Mouse (Mus musculus) thymus, postnatal 4 days (tissue): ENCODE measurements around the gene Serpinb1c.
"Not testable (repeated sequence)": the region's sequence is repeated elsewhere in the genome, so short reads cannot be mapped to it uniquely, and the experiment has no call there.

Source experiments
- DNase-seq: peaks from one replicate; pipeline ENCODE4 v3.0.0; 2021

Gene Serpinb1c

DNA sequence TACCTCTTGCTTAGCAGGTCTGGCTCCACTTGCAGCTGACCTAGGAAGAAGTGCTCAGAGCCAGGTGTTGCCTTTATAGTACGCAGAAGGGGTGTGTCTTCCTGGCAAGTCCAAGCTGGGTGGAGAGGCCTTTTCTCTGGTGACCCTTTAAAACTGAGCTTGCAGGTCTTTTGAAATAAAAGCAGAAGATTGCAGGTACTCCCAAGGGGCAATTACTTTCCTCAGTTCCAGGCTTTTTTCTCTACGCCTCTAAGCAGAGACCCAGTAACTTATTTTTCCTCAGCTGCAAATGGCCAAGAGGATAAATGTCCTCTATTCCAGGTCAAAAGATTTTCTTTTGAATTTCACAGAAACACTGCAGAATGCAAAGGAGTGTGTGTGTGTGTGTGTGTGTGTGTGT is at the start of gene Serpinb1c:
TSS of gene Serpinb1c (minus strand) at position 101 of the 400 bp plus-strand sequence.
- DNase-seq = no peak

DNA sequence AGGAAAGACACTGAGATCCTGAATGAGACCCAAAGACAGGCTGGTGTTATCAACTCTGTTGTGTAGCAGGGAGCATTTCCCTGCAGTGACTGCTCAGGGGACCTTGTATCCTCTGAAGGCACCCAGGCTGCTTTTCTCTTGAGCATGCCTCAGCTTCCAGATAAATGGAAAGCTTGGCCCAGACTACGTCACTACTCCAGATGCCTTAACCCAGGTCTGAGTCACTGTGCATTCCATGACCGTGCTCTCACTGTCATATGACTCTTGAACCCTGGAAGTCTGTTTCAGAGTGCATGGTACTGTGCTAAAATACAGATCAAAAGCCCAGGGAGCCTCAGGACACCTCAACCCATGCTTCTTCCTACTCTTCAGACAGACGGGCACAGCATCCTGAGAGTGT is 41.2 kb upstream of the Serpinb1c start:
- DNase-seq = not testable (repeated sequence)

DNA sequence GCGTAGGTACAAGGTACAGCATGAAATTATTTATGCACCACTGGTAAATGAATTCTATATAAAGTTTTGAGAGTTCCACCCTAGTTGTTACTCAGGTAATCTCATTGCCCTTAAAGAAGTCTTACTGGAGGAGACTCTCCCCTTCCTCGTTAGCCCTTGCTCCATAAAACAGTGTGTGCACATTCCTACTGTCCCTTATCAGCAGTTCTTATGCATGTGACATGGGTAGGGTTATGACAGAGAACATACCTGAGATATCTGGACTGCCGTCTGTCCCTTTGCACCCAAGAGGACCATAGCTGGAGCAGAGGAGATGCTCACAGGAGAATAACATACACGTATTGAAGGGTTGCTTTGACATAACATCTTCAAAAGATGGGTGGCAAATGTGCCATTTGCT is 40.3 kb upstream of the Serpinb1c start:
- not testable (repeated sequence) for DNase-seq

GRCm38 (mm10) chr13:32934706-32935381 is 36.8 kb upstream of the Serpinb1c start:
- DNase-seq = peak; percentile 12

DNA sequence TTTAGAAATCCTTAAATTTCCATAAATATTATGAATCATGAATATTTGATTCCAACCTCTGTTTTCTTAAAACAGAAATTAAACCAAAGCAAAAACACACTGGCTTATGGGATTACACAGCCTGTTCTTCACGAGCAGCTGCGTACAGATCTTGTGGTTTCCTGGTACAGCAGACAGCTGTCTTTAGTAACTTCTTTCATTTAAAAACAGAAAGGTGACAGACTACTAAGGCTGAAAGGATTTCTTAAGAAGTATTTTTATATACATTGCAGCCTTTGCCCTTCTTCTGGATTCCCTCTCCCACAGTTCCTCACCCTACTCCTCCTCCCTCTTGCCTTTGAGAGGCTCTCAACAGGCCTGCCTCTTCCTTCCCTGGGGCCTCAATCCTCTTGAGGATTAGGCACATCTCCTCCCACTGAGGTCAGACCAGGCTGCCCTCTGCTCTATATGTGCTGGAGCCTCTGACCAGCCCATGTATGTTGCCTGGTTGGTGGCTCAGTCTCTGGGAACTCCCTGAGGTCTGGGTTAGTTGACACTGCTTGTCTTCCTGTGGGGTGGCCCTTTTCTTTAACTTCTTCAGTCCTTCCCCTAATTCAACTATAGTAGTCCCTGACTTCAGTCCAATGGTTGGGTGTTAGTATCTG is 31.2 kb upstream of the Serpinb1c start:
- peak; percentile 17 for DNase-seq

GRCm38 (mm10) chr13:32927241-32927640 is 29.2 kb upstream of the Serpinb1c start:
- DNase-seq = no peak

- no peak for DNase-seq
These were observed 28.6 kb upstream of the Serpinb1c start for GRCm38 (mm10) chr13:32926661-32927060.

DNA sequence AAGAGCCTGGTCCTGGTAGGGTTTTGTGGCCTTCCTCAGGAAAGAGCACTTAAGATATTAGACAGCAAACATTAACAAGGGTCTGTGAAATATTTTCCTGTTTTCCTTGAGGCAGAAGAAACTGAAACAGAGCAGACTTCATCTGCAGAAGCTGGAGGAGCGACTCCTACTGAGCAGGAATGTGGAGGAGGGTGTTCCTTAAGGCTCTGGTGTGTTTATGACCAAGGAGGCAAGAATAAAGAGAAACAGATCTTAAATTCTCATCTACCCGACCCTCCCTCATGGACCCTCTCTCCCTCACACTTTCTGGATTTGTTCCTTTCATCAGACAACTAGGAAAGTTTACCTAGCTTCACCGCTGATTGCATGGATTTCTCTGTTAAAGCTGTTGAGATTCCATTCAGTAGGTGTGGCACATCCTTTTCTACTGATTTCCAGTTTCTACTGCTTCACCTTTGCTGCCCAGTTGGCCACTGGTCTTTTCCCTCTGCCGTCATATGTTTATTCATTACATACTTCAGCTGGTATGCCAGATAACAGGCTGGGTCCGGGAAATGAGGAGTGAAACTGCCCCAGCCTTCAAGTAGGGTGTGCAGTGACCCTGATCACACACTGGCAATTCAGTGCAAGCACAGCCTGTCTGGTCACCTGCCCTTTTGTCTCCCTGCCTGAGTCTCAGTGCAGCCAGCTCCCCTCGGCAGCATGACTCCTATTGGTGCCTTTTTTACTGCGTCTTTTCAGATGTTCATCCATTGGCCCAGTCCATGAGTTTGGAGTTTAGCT is 26.8 kb upstream of the Serpinb1c start:
- DNase-seq = no peak

DNA sequence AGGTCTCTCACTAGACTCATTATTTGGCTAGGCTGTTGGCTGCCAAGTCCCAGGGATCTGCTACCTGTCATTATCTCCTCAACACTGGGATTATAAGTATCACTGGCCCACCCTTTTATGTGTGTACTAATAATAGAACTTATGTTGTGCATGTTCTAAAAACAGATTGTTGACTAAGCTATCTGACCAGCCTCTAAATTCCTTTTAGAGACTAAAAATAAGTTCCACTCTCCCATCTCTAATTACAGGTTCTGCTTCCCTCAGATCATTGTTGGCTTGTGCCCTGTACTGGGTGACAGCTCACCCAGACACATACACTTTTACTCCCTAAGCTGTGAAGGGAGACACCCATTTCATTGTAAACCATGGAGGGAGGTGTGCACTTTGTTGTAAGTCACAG is 24.6 kb upstream of the Serpinb1c start:
- no peak for DNase-seq

DNA sequence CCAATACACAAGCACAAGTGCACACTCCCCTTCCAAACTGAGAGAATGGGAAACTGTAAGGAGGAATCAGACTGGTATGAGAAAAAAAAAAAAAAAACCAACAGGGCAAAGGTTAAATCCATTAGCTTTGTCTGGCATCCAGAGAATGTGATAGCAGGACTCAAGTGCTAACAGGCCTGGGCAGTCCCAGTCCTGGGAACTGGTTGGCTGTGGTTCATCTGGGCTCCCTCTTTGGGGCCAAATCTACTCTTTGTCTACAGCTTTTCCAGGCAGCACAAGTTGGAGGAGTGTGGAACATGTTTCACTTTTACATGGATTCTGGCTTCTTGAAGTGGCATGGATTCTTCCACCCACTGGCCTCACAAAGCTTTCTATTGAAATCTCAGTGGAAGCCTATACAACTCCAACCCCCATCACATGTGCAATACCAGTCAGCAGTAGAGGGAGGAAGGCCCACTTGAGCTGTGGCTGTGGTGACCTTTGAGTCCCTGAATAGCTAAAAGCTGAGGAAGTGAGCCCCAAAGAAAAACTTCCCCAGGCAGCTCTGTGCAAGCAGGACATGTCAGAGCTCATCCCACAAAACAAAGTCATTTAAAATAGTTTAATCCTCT is 14.9 kb upstream of the Serpinb1c start:
- DNase-seq = no peak

DNA sequence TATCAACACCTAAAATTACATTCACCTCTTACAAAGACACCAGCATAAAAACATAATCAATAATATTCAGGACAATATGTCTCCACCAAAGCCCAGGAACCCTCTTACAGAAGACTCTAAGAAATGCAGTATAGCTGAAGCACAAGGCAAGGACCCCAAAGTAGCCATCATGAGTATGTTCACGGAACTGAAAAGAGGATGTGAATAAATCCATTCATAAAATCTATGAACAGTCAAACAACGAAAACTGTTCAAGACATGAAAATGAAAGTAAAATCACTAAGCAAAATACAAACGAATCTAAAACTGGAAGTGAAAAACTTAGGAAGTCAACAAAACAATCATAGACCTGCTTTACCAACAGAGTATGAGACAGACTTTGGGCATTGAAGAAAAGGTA is 10.2 kb upstream of the Serpinb1c start:
- DNase-seq = no peak

DNA sequence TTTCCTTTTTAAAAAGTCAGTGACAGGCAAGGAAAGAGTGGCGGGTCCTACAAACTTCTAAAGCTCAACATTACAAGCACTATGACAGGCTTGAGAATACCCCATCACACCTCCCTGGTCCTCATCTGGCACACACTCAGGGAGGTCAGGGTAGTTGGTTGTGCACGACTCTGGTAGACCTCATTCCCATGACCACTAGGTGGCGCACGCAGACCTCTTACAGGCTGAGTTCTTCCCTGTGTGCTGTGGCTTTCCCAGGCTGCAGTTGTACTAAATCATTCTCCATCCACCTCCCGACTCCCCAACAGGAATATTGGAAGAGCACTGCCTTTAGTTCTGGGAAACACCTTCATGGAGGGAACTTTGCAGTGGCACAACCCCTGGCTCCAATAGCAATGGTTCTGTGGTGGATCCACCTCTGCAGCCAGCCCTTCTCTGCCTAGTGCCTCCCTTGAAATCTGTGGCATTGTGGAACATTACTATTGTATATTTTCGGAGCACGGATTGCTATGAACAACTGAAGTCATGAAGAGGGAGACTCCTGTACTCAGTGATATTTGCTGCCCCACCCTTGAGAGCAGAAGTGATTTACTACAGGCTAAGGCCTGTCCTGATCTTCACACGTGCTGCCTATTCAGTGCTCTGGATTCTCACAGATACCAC is 5.3 kb upstream of the Serpinb1c start:
- DNase-seq = peak; percentile 95

DNA sequence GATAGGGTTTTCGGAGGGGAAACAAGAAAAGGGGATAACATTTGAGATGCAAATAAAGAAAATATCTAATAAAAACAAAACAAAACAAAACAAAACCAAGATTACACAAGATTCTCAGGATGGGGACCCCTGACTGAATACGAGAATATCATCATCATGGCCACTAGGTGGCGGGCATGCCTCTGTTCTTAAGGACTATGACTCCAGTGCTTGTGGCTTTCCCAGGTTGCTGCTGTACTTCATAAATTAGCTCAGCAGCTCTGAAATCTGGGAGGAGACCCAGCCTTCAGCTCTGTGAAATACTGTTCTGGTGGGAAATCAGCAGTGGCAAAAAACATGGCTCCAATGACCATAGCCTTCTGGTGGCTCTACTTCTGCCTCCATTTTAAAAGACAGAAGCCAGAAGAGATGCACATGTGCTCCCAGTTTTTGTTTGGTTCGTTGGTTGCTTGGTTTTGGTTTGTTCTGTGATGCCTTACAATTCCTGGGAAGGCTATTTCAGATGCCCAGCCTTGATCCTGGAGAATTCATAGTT is 4.5 kb upstream of the Serpinb1c start:
- DNase-seq = peak; percentile 83

DNA sequence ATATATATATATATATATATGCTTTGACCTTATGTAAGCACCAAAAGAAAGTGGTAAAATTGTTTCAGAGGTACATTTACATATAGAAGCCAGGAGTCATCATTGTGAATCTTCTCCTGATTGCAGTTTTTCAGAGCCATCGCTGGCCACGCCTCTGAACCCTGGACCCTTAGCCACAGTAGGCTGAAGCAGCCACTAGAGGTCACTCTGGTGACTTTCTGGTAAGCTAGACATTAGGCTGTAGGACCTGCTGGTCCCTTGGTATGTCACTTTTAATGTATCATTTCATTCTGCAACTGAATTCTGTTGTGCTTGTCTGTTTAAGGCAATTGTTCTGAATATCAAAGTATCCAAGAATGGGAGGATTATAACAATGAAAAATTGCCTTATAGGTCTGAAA is 2.6 kb upstream of the Serpinb1c start:
- DNase-seq = peak; percentile 55

- not testable (repeated sequence) for DNase-seq
These were observed 1.1 kb upstream of the Serpinb1c start for GRCm38 (mm10) chr13:32899114-32899513.

DNA sequence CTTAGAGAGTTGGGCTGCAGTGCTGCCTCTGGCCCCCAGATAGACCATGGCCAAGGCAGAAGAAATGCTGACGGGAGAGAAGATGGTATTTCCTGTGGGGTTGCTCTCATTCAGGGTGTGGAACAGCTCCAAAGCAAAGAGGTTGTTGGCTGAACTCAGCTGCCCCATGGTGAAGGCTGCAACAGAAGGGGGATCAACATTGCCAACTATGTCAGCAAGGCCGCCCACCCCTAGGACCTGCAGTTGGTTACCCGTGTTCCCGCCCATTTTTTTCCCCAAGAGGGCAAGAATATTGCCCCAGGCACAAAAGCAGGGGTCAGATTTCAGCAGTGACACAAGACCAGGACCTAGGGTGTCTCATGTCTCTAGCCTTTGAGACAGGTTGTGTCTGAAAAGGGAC is 1.1 kb downstream of the Serpinb1c start:
- DNase-seq = no peak

DNA sequence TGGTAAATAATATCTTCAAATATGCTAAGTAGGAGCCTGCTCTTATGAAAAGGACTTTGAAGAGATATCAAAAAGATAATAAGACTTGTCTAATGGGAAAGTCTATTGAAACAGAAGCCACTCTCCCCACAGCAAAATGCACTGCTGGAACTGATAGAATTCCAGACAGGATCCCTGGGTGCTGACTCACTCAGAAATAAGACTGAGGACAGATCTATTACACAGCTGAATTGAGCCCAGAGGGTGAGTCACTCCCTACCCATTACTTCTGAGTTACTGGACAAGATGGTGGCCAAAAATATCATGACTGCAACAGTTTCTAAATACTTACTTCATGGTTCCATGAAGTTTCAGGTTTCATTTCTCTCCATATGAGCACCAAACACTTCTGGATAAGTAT is 13.3 kb downstream of the Serpinb1c start:
- DNase-seq = no peak

GRCm38 (mm10) chr13:32873862-32874261 is 24.1 kb downstream of the Serpinb1c start:
- no peak for DNase-seq

DNA sequence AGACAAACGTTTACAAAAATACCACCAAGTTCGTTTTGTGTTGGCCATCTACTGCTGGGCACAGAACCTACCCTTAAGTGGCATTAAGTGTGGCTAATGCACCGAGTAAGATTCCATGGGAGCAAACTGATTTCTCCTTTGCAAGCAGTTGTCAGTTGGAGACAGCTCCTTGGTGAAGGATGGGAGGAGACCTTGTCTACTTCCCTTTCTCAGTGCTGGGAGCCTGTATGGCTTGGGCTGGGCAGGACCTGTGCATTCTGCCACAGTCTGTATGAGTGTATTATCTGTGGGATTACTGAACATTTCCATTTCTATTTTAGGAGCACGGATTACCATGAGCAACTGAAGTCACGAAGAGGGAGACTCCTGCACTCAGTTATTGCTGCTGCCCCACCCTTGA is 29.2 kb downstream of the Serpinb1c start:
- DNase-seq = no peak

DNA sequence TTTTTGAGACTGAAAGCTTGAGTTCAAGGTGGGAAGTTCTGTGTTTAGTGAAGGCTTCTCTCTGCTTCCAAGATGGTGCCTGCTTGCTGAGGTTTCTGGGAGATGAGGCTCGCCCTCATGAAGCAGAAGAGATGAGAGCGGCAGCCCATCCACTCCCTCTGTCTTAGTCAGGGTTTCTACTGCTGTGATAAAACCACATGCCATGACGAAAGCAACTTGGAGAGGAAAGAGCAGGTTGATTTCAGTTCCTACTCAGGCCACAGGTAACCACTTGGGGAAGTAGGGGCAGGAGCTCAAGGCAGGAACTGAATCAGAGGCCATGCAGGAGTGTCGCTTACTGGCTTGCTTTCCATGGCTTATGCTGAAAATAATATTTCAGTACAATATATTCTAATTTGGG is 29.8 kb downstream of the Serpinb1c start:
- DNase-seq = not testable (repeated sequence)

GRCm38 (mm10) chr13:32867030-32867429 is 31.0 kb downstream of the Serpinb1c start:
- DNase-seq = no peak

DNA sequence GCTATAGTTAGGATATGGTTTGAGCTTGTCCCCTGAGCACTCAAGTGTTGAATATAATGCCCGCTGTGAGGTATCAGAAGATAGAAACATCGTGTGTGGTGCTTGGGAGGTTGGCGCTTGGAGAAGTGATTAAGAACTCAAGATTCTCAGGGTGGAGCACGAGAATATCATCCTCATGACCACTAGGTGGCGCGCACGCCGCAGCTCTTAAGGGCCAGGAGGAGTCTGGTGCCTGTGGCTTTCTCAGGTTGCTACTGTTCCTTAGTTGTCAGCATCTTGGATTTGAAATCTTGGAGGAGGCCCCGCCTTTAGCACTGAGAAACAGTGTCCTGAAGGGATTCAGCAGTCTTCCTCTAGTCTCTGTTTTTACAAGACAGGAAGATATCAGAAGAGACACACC is 31.5 kb downstream of the Serpinb1c start:
- peak; percentile 85 for DNase-seq

DNA sequence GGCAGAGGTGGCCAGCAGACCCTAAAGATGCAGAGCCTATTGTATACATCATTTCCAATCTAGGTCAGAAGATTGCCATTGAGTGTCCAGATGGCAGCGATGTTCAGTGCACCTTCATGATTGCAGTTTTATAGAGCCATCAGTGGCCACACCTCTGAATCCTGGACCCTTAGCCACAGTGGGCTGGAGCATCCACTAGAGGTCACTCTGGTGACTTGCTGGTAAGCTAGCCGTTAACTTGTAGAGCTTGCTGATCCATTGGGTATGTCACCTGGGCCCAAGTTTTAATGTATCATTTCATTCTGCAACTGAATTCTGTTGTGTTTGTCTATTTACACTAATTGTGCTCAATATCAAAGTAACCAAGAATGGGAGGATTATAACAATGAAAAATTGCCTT is 32.4 kb downstream of the Serpinb1c start:
- DNase-seq = no peak
